Mouse (Mus musculus) embryonic facial prominence, embryonic 10.5 days (tissue): ENCODE results near the gene Ripor2. TPM values are rescaled to one million over a fixed set of nuclear protein-coding genes. Genes with fewer than 3 reads are reported as not detected.

Experiments used
- DNase-seq: peaks from one replicate; pipeline ENCODE4 v3.0.0-alpha.2; 2017; ENCODE audit warnings: low spot score
- H3K27ac ChIP-seq: fragments of 300-500 bp; sonication (generic); replicated peaks from 2 replicates; pipeline ENCODE4 v1.5.1; 2016; ENCODE audit warnings: mild to moderate bottlenecking
- H3K27me3 ChIP-seq: fragments of 300-500 bp; sonication (generic); replicated peaks from 2 replicates; pipeline ENCODE4 v1.6.1; 2016; ENCODE audit warnings: low read depth, mild to moderate bottlenecking; ENCODE audit not compliant: poor library complexity, severe bottlenecking
- H3K36me3 ChIP-seq: fragments of 300-500 bp; sonication (generic); replicated peaks from 2 replicates; pipeline ENCODE4 v1.6.1; 2016; ENCODE audit warnings: mild to moderate bottlenecking, moderate library complexity
- H3K4me1 ChIP-seq: fragments of 300-500 bp; sonication (generic); 2 replicates; pipeline ENCODE4 v1.6.1; 2016
- H3K4me3 ChIP-seq: fragments of 300-500 bp; sonication (generic); 2 replicates; pipeline ENCODE4 v1.5.1; 2016; ENCODE audit warnings: mild to moderate bottlenecking, moderate library complexity
- H3K9me3 ChIP-seq: fragments of 300-500 bp; sonication (generic); 2 replicates; pipeline ENCODE4 v1.6.1; 2016; ENCODE audit warnings: mild to moderate bottlenecking
- WGBS: fragments of 180-500 bp; shearing (Covaris S2); methylation state at CpG from one replicate; pipeline ENCODE4 v1.1.7; 2016; 5-methylcytosine and 5-hydroxymethylcytosine counted together
- polyA plus RNA-seq: library from polyadenylated mRNA; unstranded; fragments of >200 nt; fragmentation: Nextera tagmentation; extraction: Ambion mirVana; gene quantifications from 2 replicates; pipeline ENCODE4 v1.2.1, GENCODE M21; 2016

Gene Ripor2
- polyA plus RNA-seq, 1 experiment from 2014 or later: 2.6 TPM

- 15% methylated on average over 3 of the region's 3 CpGs for WGBS
- H3K27ac ChIP-seq: peak overlapping the region; percentile 73
- peak; percentile 21 for DNase-seq
- no peak overlapping the region for H3K4me3 ChIP-seq
- H3K27me3 ChIP-seq: no peaks in the 10 kb centered on the region
- H3K36me3 ChIP-seq: no peaks in the 10 kb centered on the region
- H3K9me3 ChIP-seq: no peaks in the 10 kb centered on the region
- H3K4me1 ChIP-seq: peaks cover 17% of the 10 kb centered on the region
These were observed 16.1 kb upstream of the Ripor2 start for GRCm38 (mm10) chr13:24565950-24566320.

- H3K27me3 ChIP-seq: no peaks in the 10 kb centered on the region
- no peaks in the 10 kb centered on the region for H3K9me3 ChIP-seq
- no peak overlapping the region for H3K27ac ChIP-seq
- no peaks in the 10 kb centered on the region for H3K36me3 ChIP-seq
- peaks cover 17% of the 10 kb centered on the region for H3K4me1 ChIP-seq
- 84% methylated on average over 11 of the region's 11 CpGs for WGBS
- DNase-seq: no peak
- H3K4me3 ChIP-seq: no peak overlapping the region
These were observed 14.7 kb upstream of the Ripor2 start for GRCm38 (mm10) chr13:24567176-24567811.

- H3K27ac ChIP-seq: no peak overlapping the region
- 83% methylated on average over 4 of the region's 4 CpGs for WGBS
These were observed 12.9 kb upstream of the Ripor2 start for GRCm38 (mm10) chr13:24569066-24569465.

GRCm38 (mm10) chr13:24570716-24571115 is 11.3 kb upstream of the Ripor2 start:
- no peak overlapping the region for H3K4me3 ChIP-seq
- DNase-seq: no peak
- no peaks in the 10 kb centered on the region for H3K27me3 ChIP-seq
- no peaks in the 10 kb centered on the region for H3K9me3 ChIP-seq
- 68% methylated on average over 2 of the region's 2 CpGs for WGBS
- H3K27ac ChIP-seq: no peak overlapping the region
- H3K36me3 ChIP-seq: no peaks in the 10 kb centered on the region
- H3K4me1 ChIP-seq: peaks cover 10% of the 10 kb centered on the region

More at GRCm38 (mm10) chr13:24569066-24569465, 12.9 kb upstream of the Ripor2 start:
- no peak overlapping the region for H3K4me3 ChIP-seq
- no peak for DNase-seq
- H3K36me3 ChIP-seq: no peaks in the 10 kb centered on the region
- H3K4me1 ChIP-seq: peaks cover 17% of the 10 kb centered on the region
- no peaks in the 10 kb centered on the region for H3K27me3 ChIP-seq
- no peaks in the 10 kb centered on the region for H3K9me3 ChIP-seq

GRCm38 (mm10) chr13:24571906-24572305 is 10.1 kb upstream of the Ripor2 start:
- peaks cover 15% of the 10 kb centered on the region for H3K4me1 ChIP-seq
- DNase-seq: no peak
- 92% methylated on average over 6 of the region's 6 CpGs for WGBS
- no peak overlapping the region for H3K27ac ChIP-seq
- H3K9me3 ChIP-seq: no peaks in the 10 kb centered on the region
- H3K36me3 ChIP-seq: no peaks in the 10 kb centered on the region
- H3K4me3 ChIP-seq: no peak overlapping the region
- no peaks in the 10 kb centered on the region for H3K27me3 ChIP-seq

- DNase-seq: no peak
- WGBS: 85% methylated on average over 3 of the region's 3 CpGs
- Histone ChIP-seq H3K27ac (no peak overlapping the region), H3K4me1 (peaks cover 20% of the 10 kb centered on the region), H3K9me3 (no peaks in the 10 kb centered on the region), H3K27me3 (no peaks in the 10 kb centered on the region), H3K4me3 (no peak overlapping the region), H3K36me3 (no peaks in the 10 kb centered on the region)
These were observed 6.9 kb upstream of the Ripor2 start for GRCm38 (mm10) chr13:24575126-24575525.

- 52% methylated on average over 11 of the region's 11 CpGs for WGBS
- no peaks in the 10 kb centered on the region for H3K36me3 ChIP-seq
- peaks cover 20% of the 10 kb centered on the region for H3K4me1 ChIP-seq
- H3K9me3 ChIP-seq: no peaks in the 10 kb centered on the region
- H3K27ac ChIP-seq: peak overlapping the region; percentile 76
- peak; percentile 80 for DNase-seq
- H3K4me3 ChIP-seq: peak overlapping the region; percentile 16; the same call in 1 of the 2 replicates
- H3K27me3 ChIP-seq: no peaks in the 10 kb centered on the region
These were observed 5.5 kb upstream of the Ripor2 start for GRCm38 (mm10) chr13:24576338-24577119.

GRCm38 (mm10) chr13:24578317-24578716 is 3.7 kb upstream of the Ripor2 start:
- Histone ChIP-seq H3K27ac (no peak overlapping the region), H3K36me3 (no peaks in the 10 kb centered on the region), H3K4me3 (no peak overlapping the region), H3K4me1 (peaks cover 22% of the 10 kb centered on the region), H3K9me3 (no peaks in the 10 kb centered on the region), H3K27me3 (no peaks in the 10 kb centered on the region)
- no peak for DNase-seq

GRCm38 (mm10) chr13:24580759-24581158 is 1.2 kb upstream of the Ripor2 start:
- 89% methylated on average over 8 of the region's 8 CpGs for WGBS
- no peak overlapping the region for H3K4me3 ChIP-seq
- H3K36me3 ChIP-seq: no peaks in the 10 kb centered on the region
- H3K4me1 ChIP-seq: peaks cover 19% of the 10 kb centered on the region
- no peaks in the 10 kb centered on the region for H3K9me3 ChIP-seq
- no peak overlapping the region for H3K27ac ChIP-seq
- no peaks in the 10 kb centered on the region for H3K27me3 ChIP-seq
- DNase-seq: no peak

- Histone ChIP-seq H3K27ac (no peak overlapping the region), H3K27me3 (no peaks in the 10 kb centered on the region), H3K4me3 (no peak overlapping the region), H3K36me3 (no peaks in the 10 kb centered on the region), H3K4me1 (0 out of 2 replicates have a peak, but pooled peaks cover 3% of the 10 kb centered on the region), H3K9me3 (no peaks in the 10 kb centered on the region)
- WGBS: 83% methylated on average over 5 of the region's 5 CpGs
- no peak for DNase-seq
These were observed 2.4 kb downstream of the Ripor2 start for GRCm38 (mm10) chr13:24584403-24584802.

GRCm38 (mm10) chr13:24584841-24585240 is 2.9 kb downstream of the Ripor2 start:
- no peak for DNase-seq
- whole genome bisulfite sequencing: 91% methylated on average over 6 of the region's 6 CpGs
- no peaks in the 10 kb centered on the region for H3K27me3 ChIP-seq
- H3K9me3 ChIP-seq: no peaks in the 10 kb centered on the region
- 0 out of 2 replicates have a peak, but pooled peaks cover 3% of the 10 kb centered on the region for H3K4me1 ChIP-seq
- H3K36me3 ChIP-seq: no peaks in the 10 kb centered on the region
- no peak overlapping the region for H3K27ac ChIP-seq
- H3K4me3 ChIP-seq: no peak overlapping the region

GRCm38 (mm10) chr13:24585369-24585768 is 3.4 kb downstream of the Ripor2 start:
- Histone ChIP-seq H3K4me3 (no peak overlapping the region), H3K9me3 (no peaks in the 10 kb centered on the region), H3K36me3 (no peaks in the 10 kb centered on the region), H3K27ac (no peak overlapping the region), H3K27me3 (no peaks in the 10 kb centered on the region), H3K4me1 (0 out of 2 replicates have a peak, but pooled peaks cover 3% of the 10 kb centered on the region)
- no peak for DNase-seq
- 62% methylated on average over 9 of the region's 9 CpGs for WGBS
